Mouse (Mus musculus) hindbrain, postnatal 0 days (tissue): ENCODE data around the gene Tex26. TPM values are rescaled to one million over a fixed set of nuclear protein-coding genes. Genes with fewer than 3 reads are reported as not detected.
A peak's percentile ranks its signal among the peaks of the same experiment; 100 is the strongest.

Source experiments
- ATAC-seq: fragments of 200-750 bp; cut with Nextera tagmentation; 2 replicates; pipeline ENCODE4 v1.8.0; 2017; ENCODE audit warnings: mild to moderate bottlenecking, moderate TSS enrichment, moderate library complexity
- DNase-seq: peaks from one replicate; pipeline ENCODE4 v3.0.0-alpha.2; 2015; ENCODE audit warnings: low spot score
- H3K27ac ChIP-seq: fragments of 300-500 bp; sonication (generic); 2 replicates; pipeline ENCODE4 v1.5.1; 2014; ENCODE audit warnings: mild to moderate bottlenecking
- H3K27me3 ChIP-seq: fragments of 300-500 bp; sonication (generic); 2 replicates; pipeline ENCODE4 v1.6.1; 2014; ENCODE audit warnings: low read length, mixed read lengths; ENCODE audit not compliant: insufficient read depth
- H3K36me3 ChIP-seq: fragments of 300-500 bp; sonication (generic); 2 replicates; pipeline ENCODE4 v1.6.1; 2014; ENCODE audit warnings: low read length, mixed read lengths; ENCODE audit not compliant: insufficient read depth
- H3K4me1 ChIP-seq: fragments of 300-500 bp; sonication (generic); 2 replicates; pipeline ENCODE4 v1.6.1; 2014; ENCODE audit warnings: antibody characterized with exemption, low read length, mixed read lengths; ENCODE audit not compliant: insufficient read depth
- H3K4me2 ChIP-seq: fragments of 300-500 bp; sonication (generic); 2 replicates; pipeline ENCODE4 v1.6.1; 2014; ENCODE audit warnings: low read depth, mild to moderate bottlenecking, low read length, moderate library complexity, mixed read lengths
- H3K4me3 ChIP-seq: fragments of 300-500 bp; sonication (generic); 2 replicates; pipeline ENCODE4 v1.5.1; 2014; ENCODE audit warnings: low read length
- H3K9ac ChIP-seq: fragments of 300-500 bp; sonication (generic); replicated peaks from 2 replicates; pipeline ENCODE4 v1.6.1; 2014; ENCODE audit warnings: mild to moderate bottlenecking, low read length, moderate library complexity, mixed read lengths
- H3K9me3 ChIP-seq: fragments of 300-500 bp; sonication (generic); 2 replicates; pipeline ENCODE4 v1.6.1; 2016; ENCODE audit warnings: low read length, mixed read lengths
- CTCF ChIP-seq: IDR thresholded peaks from 2 replicates; pipeline ENCODE4 v1.5.1; 2016; ENCODE audit warnings: antibody characterized with exemption, control low read depth, low read depth
- WGBS: fragments of 180-500 bp; shearing (Covaris S2); extraction: QIAGEN DNeasy Blood & Tissue Kit; methylation state at CpG from one replicate; pipeline ENCODE4 v1.1.7; 2014; 5-methylcytosine and 5-hydroxymethylcytosine counted together
- polyA plus RNA-seq: library from polyadenylated mRNA; unstranded; fragments of >200 nt; fragmentation: Nextera tagmentation; extraction: Ambion mirVana; gene quantifications from 2 replicates; pipeline ENCODE4 v1.2.1, GENCODE M21; 2015
- total RNA-seq: library from RNA; depleted of rRNA; stranded (reverse); fragments of >200 nt; gene quantifications from 2 replicates; pipeline ENCODE4 v1.2.3, GENCODE M21; 2014

Tex26 gene
- total and polyA plus RNA-seq, 2 experiments from 2014 or later: 0.31 to 1.6 TPM

- H3K27ac ChIP-seq: peak overlapping the region; percentile 61
- no peak overlapping the region for H3K9ac ChIP-seq
- WGBS: 21% methylated on average over 12 of the region's 12 CpGs
- H3K4me2 ChIP-seq: no peak overlapping the region
- no peak overlapping the region for H3K4me3 ChIP-seq
- H3K27me3 ChIP-seq: no peaks in the 10 kb centered on the region
- no peaks in the 10 kb centered on the region for H3K9me3 ChIP-seq
- no peaks in the 10 kb centered on the region for H3K36me3 ChIP-seq
- H3K4me1 ChIP-seq: peaks cover 17% of the 10 kb centered on the region
- TF ChIP-seq CTCF: no peak
- peak; percentile 40 for DNase-seq
- peak; percentile 41; the same call in 1 of the 2 replicates for ATAC-seq
Measured at GRCm38 (mm10) chr5:149496401-149497066, 57.1 kb downstream of the Tex26 start.

- ATAC-seq (no peak), DNase-seq (no peak)
- Histone ChIP-seq H3K27ac (no peak overlapping the region), H3K9ac (no peak overlapping the region), H3K9me3 (no peaks in the 10 kb centered on the region), H3K27me3 (no peaks in the 10 kb centered on the region), H3K4me3 (no peak overlapping the region), H3K36me3 (no peaks in the 10 kb centered on the region), H3K4me1 (peaks cover 25% of the 10 kb centered on the region), H3K4me2 (no peak overlapping the region)
- no peak for TF ChIP-seq CTCF
- WGBS: 50% methylated on average over 4 of the region's 4 CpGs
Measured at GRCm38 (mm10) chr5:149499936-149500335, 60.5 kb downstream of the Tex26 start.

GRCm38 (mm10) chr5:149503423-149504175 is 64.1 kb downstream of the Tex26 start:
- peak; percentile 39; the same call in 1 of the 2 replicates for ATAC-seq
- Histone ChIP-seq H3K36me3 (no peaks in the 10 kb centered on the region), H3K27ac (peak overlapping the region; percentile 62), H3K4me1 (peaks cover 8% of the 10 kb centered on the region; the same call in 1 of the 2 replicates), H3K9ac (no peak overlapping the region), H3K4me3 (no peak overlapping the region), H3K4me2 (0 out of 2 replicates have a peak overlapping the region, but pooled peaks have one; percentile 7), H3K27me3 (no peaks in the 10 kb centered on the region), H3K9me3 (no peaks in the 10 kb centered on the region)
- no peak for TF ChIP-seq CTCF
- 50% methylated on average over 23 of the region's 23 CpGs for WGBS
- DNase-seq: peak; percentile 43

- H3K27ac ChIP-seq: no peak overlapping the region
- no peak overlapping the region for H3K9ac ChIP-seq
- WGBS: 78% methylated on average over 8 of the region's 8 CpGs
- H3K4me1 ChIP-seq: peaks cover 8% of the 10 kb centered on the region; the same call in 1 of the 2 replicates
- TF ChIP-seq CTCF: no peak
- H3K9me3 ChIP-seq: no peaks in the 10 kb centered on the region
- no peak for ATAC-seq
- H3K27me3 ChIP-seq: no peaks in the 10 kb centered on the region
- no peak for DNase-seq
- no peaks in the 10 kb centered on the region for H3K36me3 ChIP-seq
- H3K4me3 ChIP-seq: no peak overlapping the region
- no peak overlapping the region for H3K4me2 ChIP-seq
Measured at GRCm38 (mm10) chr5:149504985-149505384, 65.5 kb downstream of the Tex26 start.

- H3K4me2 ChIP-seq: no peak overlapping the region
- H3K27ac ChIP-seq: no peak overlapping the region
- 94% methylated on average over 2 of the region's 2 CpGs for WGBS
- H3K27me3 ChIP-seq: no peaks in the 10 kb centered on the region
- no peak for DNase-seq
- no peaks in the 10 kb centered on the region for H3K9me3 ChIP-seq
- H3K9ac ChIP-seq: no peak overlapping the region
- ATAC-seq: no peak
- H3K4me1 ChIP-seq: peaks cover 8% of the 10 kb centered on the region; the same call in 1 of the 2 replicates
- H3K36me3 ChIP-seq: no peaks in the 10 kb centered on the region
- no peak overlapping the region for H3K4me3 ChIP-seq
- TF ChIP-seq CTCF: no peak
Measured at GRCm38 (mm10) chr5:149506033-149506432, 66.6 kb downstream of the Tex26 start.

- H3K4me1 ChIP-seq: peaks cover 4% of the 10 kb centered on the region; the same call in 1 of the 2 replicates
- no peaks in the 10 kb centered on the region for H3K27me3 ChIP-seq
- no peak overlapping the region for H3K4me3 ChIP-seq
- H3K9me3 ChIP-seq: no peaks in the 10 kb centered on the region
- no peak for TF ChIP-seq CTCF
- no peak overlapping the region for H3K9ac ChIP-seq
- DNase-seq: no peak
- no peaks in the 10 kb centered on the region for H3K36me3 ChIP-seq
- 0 out of 2 replicates have a peak, but pooled peaks have one; percentile 32 for ATAC-seq
- 82% methylated on average over 20 of the region's 20 CpGs for WGBS
- H3K27ac ChIP-seq: no peak overlapping the region
- no peak overlapping the region for H3K4me2 ChIP-seq
Measured at GRCm38 (mm10) chr5:149508094-149509029, 68.9 kb downstream of the Tex26 start.
